Mouse (Mus musculus) mouse embryonic stem cell (cell line): ENCODE measurements around the gene Rab7b.

Experiments used
- in situ Hi-C, 2 experiments: fragments of 300-500 bp; cut with MboI; formaldehyde crosslinking; loops; 1 replicate in 1 of 2; 3 replicates in 1 of 2; pipeline ENCODE4 v1.14.3; 2019 to 2020; ENCODE audit warnings: low sequenced_read_pairs in 2 of 2, low pct_unique_long_range_greater_than_20kb in 1 of 2, mixed read lengths in 1 of 2; ENCODE audit not compliant: unreplicated experiment in 1 of 2

Gene Rab7b

GRCm38 (mm10) chr1:131730639-131731437, 42.3 kb downstream of the Rab7b start:
- in situ Hi-C loops, result no loop called here

DNA sequence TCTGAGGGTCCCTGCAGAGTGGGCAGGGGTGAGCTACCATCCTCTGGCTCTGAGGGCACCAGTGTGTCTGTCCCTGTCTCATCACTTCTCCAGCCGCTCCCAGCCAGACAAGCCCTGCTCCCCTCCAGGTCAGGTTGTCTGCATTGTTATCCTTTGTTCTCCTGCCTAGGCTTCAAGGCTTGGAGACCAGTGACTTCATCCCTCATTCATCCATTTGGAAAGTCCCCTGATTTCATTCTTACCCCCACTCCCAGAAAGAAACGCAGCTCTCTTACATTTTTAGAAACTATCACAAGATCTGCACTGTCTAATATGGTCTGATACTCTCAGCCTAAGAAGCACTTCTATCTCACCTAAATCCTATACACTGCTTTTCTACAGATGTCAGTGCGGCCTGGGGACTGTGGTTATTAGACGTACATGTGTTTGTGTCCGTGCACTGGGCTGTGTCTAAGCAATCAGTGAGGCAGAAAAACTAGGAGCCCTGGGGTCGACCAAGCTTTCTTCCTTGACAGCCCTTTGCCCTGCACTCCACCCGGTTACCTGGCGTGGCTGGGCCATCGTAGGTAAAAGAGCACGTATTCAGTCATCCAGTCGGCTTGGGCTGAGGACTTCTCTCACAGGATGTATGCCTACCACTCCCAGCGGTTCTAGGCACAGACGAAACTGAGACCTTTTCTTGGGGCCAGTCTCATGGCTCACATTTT, 45.1 kb downstream of the Rab7b start:
- in situ Hi-C loops, result no loop called here

GRCm38 (mm10) chr1:131734657-131735273, 46.3 kb downstream of the Rab7b start:
- in situ Hi-C loops, result no loop called here

GRCm38 (mm10) chr1:131736494-131736893, 48.0 kb downstream of the Rab7b start:
- in situ Hi-C loops, result no loop called here

DNA sequence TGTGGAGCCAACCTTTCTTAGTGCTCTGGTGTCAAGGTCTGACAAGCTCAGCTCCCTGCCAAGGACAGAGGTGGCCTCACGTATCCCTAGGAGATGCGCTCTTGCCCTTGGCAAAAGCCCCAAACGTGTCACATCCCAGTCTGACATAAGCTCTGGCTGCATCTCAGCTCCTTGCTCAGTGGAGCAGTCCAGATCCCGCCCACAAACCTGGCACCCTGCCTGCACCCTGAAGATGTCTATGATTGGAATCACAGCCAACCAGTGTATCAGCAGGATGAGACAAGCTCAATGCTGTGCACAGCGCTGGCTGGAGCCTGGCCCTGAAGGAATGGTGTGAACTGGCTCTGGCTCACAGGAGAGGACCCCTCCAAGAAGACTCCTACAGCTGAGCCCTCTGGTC, 48.8 kb downstream of the Rab7b start:
- in situ Hi-C loops, result no loop called here

DNA sequence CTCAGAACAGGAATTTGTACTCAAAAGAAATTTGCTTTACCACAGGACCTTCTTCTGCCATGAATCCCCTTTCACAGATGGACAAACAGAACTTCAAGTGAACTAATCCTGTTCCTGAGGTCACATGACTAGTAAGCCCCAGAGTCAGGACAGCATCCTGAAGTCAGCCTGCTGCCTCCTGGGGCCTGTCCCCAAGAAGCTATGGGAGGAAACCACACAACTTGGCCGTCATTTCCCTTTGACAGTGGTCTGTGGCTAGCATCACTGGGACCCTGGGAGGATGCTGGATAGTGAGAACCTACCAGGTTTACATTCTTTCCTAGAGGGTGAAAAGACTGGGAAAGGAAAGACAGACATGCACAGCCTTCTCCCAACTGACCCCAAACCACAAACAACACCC, 50.3 kb downstream of the Rab7b start:
- in situ Hi-C loops, result no loop called here

- in situ Hi-C loops, result no loop called here
Measured at GRCm38 (mm10) chr1:131739481-131740160, 51.1 kb downstream of the Rab7b start.

- in situ Hi-C loops, result no loop called here
Measured at GRCm38 (mm10) chr1:131743868-131744464, 55.5 kb downstream of the Rab7b start, which contains the start of gene Slc26a9. TSS of gene Slc26a9 (plus strand) at chr1:131744022.

DNA sequence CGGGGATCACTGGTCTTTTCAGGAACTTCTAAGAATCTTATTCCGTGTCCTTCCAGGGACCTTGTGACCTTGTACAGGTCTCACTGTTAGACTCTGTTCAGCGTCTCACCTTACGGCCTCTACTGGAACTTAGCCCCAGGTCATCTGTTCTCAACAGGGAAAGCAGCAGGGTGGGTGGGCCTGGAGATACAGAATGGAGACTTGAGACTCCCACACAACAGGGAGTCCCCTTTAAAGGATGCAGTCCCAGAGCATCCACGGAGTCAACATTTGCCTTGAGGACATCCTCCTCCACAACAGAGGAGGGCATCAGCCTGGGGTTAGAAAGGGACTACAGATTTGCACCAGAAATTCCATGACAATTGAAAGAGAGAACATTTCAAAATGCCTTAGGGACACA, 56.9 kb downstream of the Rab7b start:
- in situ Hi-C loops, result no loop called here

GRCm38 (mm10) chr1:131747761-131748160, 59.3 kb downstream of the Rab7b start:
- in situ Hi-C loops, result no loop called here

DNA sequence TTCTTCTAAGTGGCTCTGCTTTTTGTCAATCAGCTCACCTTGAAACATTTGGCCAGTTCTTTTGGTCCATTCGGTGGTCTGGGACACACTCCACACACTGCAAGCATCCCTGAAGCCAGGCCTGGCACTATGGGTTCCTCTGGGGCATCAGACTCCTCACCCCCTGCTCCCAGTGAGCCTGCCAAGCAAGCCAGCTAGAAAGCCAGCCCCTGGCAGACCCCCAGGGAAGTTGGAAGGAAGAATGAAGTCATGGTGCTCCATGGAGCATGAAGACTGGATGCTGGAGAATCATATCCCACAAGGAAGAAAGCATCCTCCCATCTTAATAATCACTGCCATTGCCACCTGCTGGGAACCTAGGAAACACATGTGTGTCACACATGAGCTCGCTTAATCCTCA, 60.1 kb downstream of the Rab7b start:
- in situ Hi-C loops, result no loop called here

DNA sequence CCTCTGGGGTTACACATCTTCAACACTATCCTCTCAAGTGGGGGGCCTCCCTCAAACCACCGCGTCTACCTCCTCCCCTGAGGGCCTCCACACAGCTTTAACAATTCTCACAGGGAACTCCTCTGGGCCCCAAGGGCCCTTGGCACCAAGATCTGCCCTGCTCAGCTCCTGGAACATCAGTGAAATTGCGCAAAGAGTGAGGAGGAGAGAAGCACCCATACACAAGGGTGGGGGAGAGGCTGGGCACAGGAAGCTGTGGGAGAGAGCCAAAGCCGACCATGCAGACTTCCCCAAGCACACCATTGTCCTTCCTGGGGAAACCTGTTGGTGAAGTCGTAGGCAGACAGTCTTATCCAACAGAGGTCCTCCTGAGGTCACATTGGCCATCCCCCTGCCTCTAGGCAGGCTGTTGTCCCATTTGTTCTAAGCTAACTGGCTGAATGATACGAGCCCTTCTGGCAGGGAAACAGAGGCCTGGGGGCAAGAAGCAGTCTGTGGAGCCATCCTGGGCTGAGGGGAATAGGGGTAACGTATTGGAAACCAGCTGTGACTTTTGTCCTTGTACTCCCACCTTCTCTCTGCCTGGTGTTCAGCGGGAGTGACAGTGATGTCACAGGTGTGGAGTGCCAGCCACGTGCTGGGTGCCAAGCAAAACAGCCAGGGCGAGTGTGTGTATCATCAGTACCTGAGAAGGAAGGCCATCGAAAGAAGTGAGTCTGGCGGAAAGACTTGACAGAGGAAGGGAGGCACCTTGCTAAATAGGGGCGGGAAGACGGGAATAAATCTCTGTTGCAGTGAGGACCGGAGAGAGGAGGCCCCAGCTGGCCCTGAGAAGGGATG, 61.4 kb downstream of the Rab7b start:
- in situ Hi-C loops, result no loop called here

GRCm38 (mm10) chr1:131751181-131751890, 62.8 kb downstream of the Rab7b start:
- in situ Hi-C loops, result no loop called here

DNA sequence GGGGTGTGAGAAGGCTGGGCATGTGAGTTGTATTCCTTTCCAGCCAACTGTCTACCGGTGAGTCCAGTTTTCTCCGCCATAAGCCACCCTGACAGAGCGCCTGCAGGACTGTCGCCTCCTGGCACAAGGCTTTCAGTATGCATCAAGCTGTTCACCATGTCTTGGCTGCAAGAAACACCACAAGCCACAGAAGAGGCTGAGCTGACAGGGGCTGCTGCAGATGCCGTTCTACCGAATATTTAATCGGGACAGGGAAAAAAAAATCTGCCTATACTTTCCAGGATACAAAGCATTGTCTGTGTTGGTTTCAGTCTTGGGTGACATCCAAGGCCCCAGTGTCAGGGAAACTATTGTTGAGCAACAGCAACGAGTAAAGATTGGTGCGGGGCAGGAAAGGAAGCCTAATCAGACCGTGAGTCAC, 63.4 kb downstream of the Rab7b start:
- in situ Hi-C loops, result no loop called here

- in situ Hi-C loops, result no loop called here
Measured at GRCm38 (mm10) chr1:131754212-131754829, 65.8 kb downstream of the Rab7b start.

DNA sequence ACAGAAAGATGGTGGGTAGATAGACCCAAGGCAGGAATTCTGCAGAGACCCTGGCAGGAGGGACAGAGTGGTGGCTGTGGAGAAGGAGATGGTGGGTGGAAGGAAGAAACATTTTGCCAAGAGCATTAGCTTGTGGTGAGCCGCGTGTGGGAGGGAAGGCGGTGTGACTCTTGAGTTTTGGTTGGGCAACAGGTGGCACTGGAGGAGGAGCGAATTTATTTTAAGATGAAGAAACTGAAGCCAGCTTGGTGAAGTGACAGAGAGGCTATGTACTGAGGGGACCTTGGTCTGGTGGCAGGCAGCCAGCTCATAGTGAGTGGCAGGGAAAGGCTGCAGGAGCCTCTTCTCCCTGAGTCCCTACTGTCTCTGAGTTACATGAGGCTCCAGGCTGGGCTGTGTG, 66.4 kb downstream of the Rab7b start:
- in situ Hi-C loops, result no loop called here

GRCm38 (mm10) chr1:131757211-131757610, 68.7 kb downstream of the Rab7b start:
- in situ Hi-C loops, result no loop called here
